ENCODE assay signal across 9 mouse cellular contexts in genomic region chr15:92634044-92634610, GRCm38 (mm10).
DNase-seq lines count a peak whose midpoint lies in the region.
"Had no signal": no experiment of that assay in that cellular context is flagged by ENCODE, and none has a peak within 500 bp of the region (broad histone marks: within the 10 kb centered on the region; RNA-seq: fewer than 3 reads in every experiment).

No protein-coding gene starts in this region.

- DNase-seq in heart, adult 11 months: peak; percentile 88
- DNase-seq in heart, postnatal 25 days (ENCODE audit: low spot score): no peak
- DNase-seq in adrenal gland, postnatal 14 days: peak; percentile 44
- DNase-seq in heart, adult 8-10 months (ENCODE audit: low spot score): peak; percentile 19
- DNase-seq in heart, postnatal 4 days: peak; percentile 50
- DNase-seq in urinary bladder, postnatal 36 days (ENCODE audit: low spot score in 2 of 2): no peak
- no peak for DNase-seq in spleen, postnatal 14 days (ENCODE audit: low spot score in 2 of 2)
- DNase-seq: right cerebral cortex, postnatal 25 days; thymus, adult 18-20 months had no signal

- intact Hi-C loops in heart, postnatal 25 days (cut with DNase I): no loop called here

Comparison
In these comparisons a context has a peak if more than half of its experiments do, and no peak if none do; other contexts are left out.
1. DNase-seq: peak in heart, adult 11 months (single experiment), adrenal gland, postnatal 14 days (single experiment), heart, adult 8-10 months (single experiment) and heart, postnatal 4 days (single experiment); none in heart, postnatal 25 days (single experiment), urinary bladder, postnatal 36 days (0 of 2) and spleen, postnatal 14 days (0 of 2).